Mouse (Mus musculus) cerebellum, adult 2 months (tissue): Measurements from ENCODE around the gene Elac2.

Source experiments
- CTCF ChIP-seq: fragments of 200-500 bp; IDR thresholded peaks from 2 replicates; pipeline ENCODE4 v1.5.1; 2011; ENCODE audit warnings: low read depth, mild to moderate bottlenecking, control low read depth, low read length, moderate library complexity, borderline replicate concordance; ENCODE audit not compliant: insufficient read depth
- POLR2A ChIP-seq: fragments of 200-500 bp; IDR thresholded peaks from 2 replicates; pipeline ENCODE4 v1.6.1; 2011; ENCODE audit warnings: low read length, control low read depth, borderline replicate concordance; ENCODE audit not compliant: insufficient read depth

- TF ChIP-seq CTCF (no peak), POLR2A (no peak)
Observed at GRCm38 (mm10) chr11:64962629-64963028, 16.2 kb upstream of the Elac2 start.
